Mouse (Mus musculus) CH12.LX (cell line): ENCODE measurements around the gene Esp1. TPM values are rescaled to one million over a fixed set of nuclear protein-coding genes. Genes with fewer than 3 reads are reported as not detected.

Source experiments
- DNase-seq: peaks from one replicate; pipeline ENCODE4 v3.0.0-alpha.2; 2013; ENCODE audit errors: extremely low read depth
- H3K27ac ChIP-seq: 2 replicates; pipeline ENCODE4 v1.5.1; 2012; ENCODE audit warnings: low read depth, mild to moderate bottlenecking, control low read depth, moderate library complexity; ENCODE audit not compliant: insufficient read depth
- H3K27me3 ChIP-seq: replicated peaks from 2 replicates; pipeline ENCODE3; 2012; ENCODE audit warnings: inconsistent platforms
- H3K36me3 ChIP-seq, 2 experiments: replicated peaks in 1 of 2; 2 replicates each; pipeline versions ENCODE3 to v1.6.1; 2012; ENCODE audit warnings: inconsistent platforms in 1 of 2, low read length in 1 of 2, mild to moderate bottlenecking in 1 of 2, mixed read lengths in 1 of 2, moderate library complexity in 1 of 2; ENCODE audit not compliant: control insufficient read depth in 1 of 2, insufficient read depth in 1 of 2
- H3K4me1 ChIP-seq, 2 experiments: 2 replicates each; pipeline ENCODE4 v1.6.1; 2012; ENCODE audit warnings: inconsistent platforms in 1 of 2, moderate library complexity in 1 of 2; ENCODE audit not compliant: insufficient read depth in 2 of 2, control insufficient read depth in 1 of 2
- H3K4me2 ChIP-seq: 2 replicates; pipeline ENCODE4 v1.6.1; 2012; ENCODE audit warnings: low read depth, mild to moderate bottlenecking, control low read depth; ENCODE audit not compliant: poor library complexity, insufficient read depth, severe bottlenecking
- H3K4me3 ChIP-seq, 3 experiments: fragments of 150-350 bp in 1 of 3; sonication (generic) in 1 of 3; replicated peaks in 1 of 3; 2 replicates each; pipeline versions ENCODE3 to v1.5.1; 2011 to 2012; ENCODE audit warnings: low read depth in 2 of 3, low read length in 2 of 3, mild to moderate bottlenecking in 2 of 3, moderate library complexity in 2 of 3, control low read depth in 1 of 3, improper control_type of control experiment in 1 of 3, inconsistent platforms in 1 of 3, mixed read lengths in 1 of 3; ENCODE audit not compliant: poor library complexity in 1 of 3
- H3K79me2 ChIP-seq: replicated peaks from 2 replicates; pipeline ENCODE4 v1.6.1; 2012; ENCODE audit warnings: mild to moderate bottlenecking, moderate library complexity; ENCODE audit not compliant: control insufficient read depth, poor library complexity, insufficient read depth, severe bottlenecking; ENCODE audit errors: extremely low read depth
- H3K9ac ChIP-seq: 2 replicates; pipeline ENCODE4 v1.6.1; 2012; ENCODE audit warnings: low read depth, mild to moderate bottlenecking, control low read depth, moderate library complexity; ENCODE audit not compliant: insufficient read depth
- H3K9me3 ChIP-seq: replicated peaks from 2 replicates; pipeline ENCODE3; 2012; ENCODE audit warnings: low read length, inconsistent platforms, mixed read lengths
- BHLHE40 ChIP-seq: IDR thresholded peaks from 2 replicates; pipeline ENCODE4 v1.6.1; 2011; ENCODE audit warnings: mild to moderate bottlenecking, low read depth, low read length, improper control_type of control experiment
- CTCF ChIP-seq, 2 experiments: IDR thresholded peaks in 1 of 2; conservative IDR thresholded peaks in 1 of 2; 2 replicates each; pipeline ENCODE4 v1.5.1; 2011 to 2012; ENCODE audit warnings: low read depth in 2 of 2, low read length in 2 of 2, improper control_type of control experiment in 1 of 2, inconsistent platforms in 1 of 2, mild to moderate bottlenecking in 1 of 2, moderate library complexity in 1 of 2
- E2F4 ChIP-seq: IDR thresholded peaks from 2 replicates; pipeline ENCODE4 v1.6.1; 2011; ENCODE audit warnings: low read depth, low read length, improper control_type of control experiment; ENCODE audit not compliant: insufficient replicate concordance
- ETS1 ChIP-seq: conservative IDR thresholded peaks from 2 replicates; pipeline ENCODE4 v1.6.1; 2012; ENCODE audit warnings: low read depth, mild to moderate bottlenecking, inconsistent platforms, low read length, improper control_type of control experiment, moderate library complexity
- IRF4 ChIP-seq: IDR thresholded peaks from 2 replicates; pipeline ENCODE4 v1.6.1; 2014; ENCODE audit warnings: low read depth, mild to moderate bottlenecking, inconsistent platforms, low read length, improper control_type of control experiment
- JUN ChIP-seq: IDR thresholded peaks from 2 replicates; pipeline ENCODE4 v1.6.1; 2011; ENCODE audit warnings: low read depth, mild to moderate bottlenecking, low read length, improper control_type of control experiment, moderate library complexity; ENCODE audit not compliant: insufficient read depth
- JUND ChIP-seq: conservative IDR thresholded peaks from 2 replicates; pipeline ENCODE4 v1.6.1; 2011; ENCODE audit warnings: low read depth, low read length, improper control_type of control experiment
- KAT2A ChIP-seq: IDR thresholded peaks from 2 replicates; pipeline ENCODE4 v1.6.1; 2012; ENCODE audit warnings: low read length, improper control_type of control experiment, inconsistent platforms; ENCODE audit not compliant: insufficient replicate concordance
- MAFK ChIP-seq: IDR thresholded peaks from 2 replicates; pipeline ENCODE4 v1.6.1; 2011; ENCODE audit warnings: low read length, improper control_type of control experiment; ENCODE audit not compliant: insufficient replicate concordance
- MAZ ChIP-seq: IDR thresholded peaks from 2 replicates; pipeline ENCODE4 v1.6.1; 2012; ENCODE audit warnings: low read depth, mild to moderate bottlenecking, inconsistent platforms, low read length, improper control_type of control experiment, moderate library complexity
- MXI1 ChIP-seq: IDR thresholded peaks from 2 replicates; pipeline ENCODE4 v1.6.1; 2011; ENCODE audit warnings: mild to moderate bottlenecking, low read depth, low read length, improper control_type of control experiment
- MYC ChIP-seq: IDR thresholded peaks from 2 replicates; pipeline ENCODE4 v1.6.1; 2011; ENCODE audit warnings: low read depth, mild to moderate bottlenecking, improper control_type of control experiment, low read length
- POLR2A ChIP-seq: IDR thresholded peaks from 2 replicates; pipeline ENCODE4 v1.6.1; 2011; ENCODE audit warnings: low read depth, mild to moderate bottlenecking, improper control_type of control experiment, low read length
- POLR2AphosphoS2 ChIP-seq: IDR thresholded peaks from 2 replicates; pipeline ENCODE4 v1.6.1; 2011; ENCODE audit warnings: low read depth, low read length, improper control_type of control experiment
- RCOR1 ChIP-seq: conservative IDR thresholded peaks from 2 replicates; pipeline ENCODE4 v1.6.1; 2012; ENCODE audit warnings: low read depth, mild to moderate bottlenecking, inconsistent platforms, low read length, improper control_type of control experiment
- TCF12 ChIP-seq: IDR thresholded peaks from 2 replicates; pipeline ENCODE4 v1.6.1; 2014; ENCODE audit warnings: low read depth, mild to moderate bottlenecking, inconsistent platforms, low read length, improper control_type of control experiment
- ZC3H11A ChIP-seq: IDR thresholded peaks from 2 replicates; pipeline ENCODE4 v1.6.1; 2012; ENCODE audit warnings: low read depth, mild to moderate bottlenecking, inconsistent platforms, low read length, improper control_type of control experiment
- ZKSCAN1 ChIP-seq: IDR thresholded peaks from 2 replicates; pipeline ENCODE4 v1.6.1; 2012; ENCODE audit warnings: low read depth, inconsistent platforms, low read length, improper control_type of control experiment, borderline replicate concordance
- dilution Hi-C: fragments of 300-500 bp; cut with MboI; formaldehyde crosslinking; loops from 2 replicates; pipeline ENCODE4 v1.14.3; 2020; ENCODE audit warnings: low sequenced_read_pairs; ENCODE audit not compliant: extremely low pct_unique_long_range_greater_than_20kb, extremely low pct_ligation_motif_present
- in situ Hi-C: fragments of 300-500 bp; cut with MboI; formaldehyde crosslinking; loops from 3 replicates; pipeline ENCODE4 v1.14.3; 2019; ENCODE audit warnings: low sequenced_read_pairs, low pct_ligation_motif_present, low pct_unique_long_range_greater_than_20kb, mixed read lengths
- polyA plus RNA-seq: library from polyadenylated mRNA; unstranded; fragments of >175 nt; gene quantifications from 2 replicates; pipeline ENCODE4 v1.2.1, GENCODE M21; 2012; ENCODE audit warnings: low read depth; ENCODE audit not compliant: insufficient read length
- total RNA-seq, 2 experiments: library from RNA; depleted of rRNA; stranded (reverse); fragments of 300-350 nt in 1 of 2; fragments of >200 nt in 1 of 2; gene quantifications; 2 replicates each; pipeline ENCODE4 v1.2.3; 2012 to 2014

Esp1 gene
- total and polyA plus RNA-seq, 3 experiments: not detected

DNA sequence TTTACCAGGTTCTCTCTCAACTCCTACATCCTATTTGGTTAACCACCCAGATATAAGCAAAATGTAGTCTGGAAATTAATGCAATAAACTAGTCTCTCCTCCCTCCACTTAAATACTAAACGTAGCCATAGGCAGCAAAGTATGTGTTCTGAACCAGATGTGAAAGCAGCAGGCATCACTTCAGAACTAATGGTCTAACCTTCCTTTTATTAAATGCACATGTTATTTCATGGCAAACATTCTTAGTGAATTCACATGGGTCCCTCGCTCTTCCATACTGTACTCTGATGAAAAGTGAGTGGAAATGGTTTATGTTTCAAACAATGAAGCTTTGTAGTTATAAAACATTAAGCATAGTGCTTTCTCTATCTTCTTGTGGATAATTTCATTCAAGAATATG, 4.4 kb downstream of the Esp1 start:
- dilution Hi-C loops: no loop called here
- in situ Hi-C loops: no loop called here
- Histone ChIP-seq H3K9me3 (peaks cover 27% of the 10 kb centered on the region), H3K4me3 (no peak overlapping the region), H3K27ac (no peak overlapping the region), H3K27me3 (no peaks in the 10 kb centered on the region), H3K79me2 (no peaks in the 10 kb centered on the region), H3K36me3 (no peaks in the 10 kb centered on the region), H3K4me2 (no peak overlapping the region), H3K4me1 (no peaks in the 10 kb centered on the region), H3K9ac (no peak overlapping the region)
- TF ChIP-seq BHLHE40: no peak
- TF ChIP-seq RCOR1: no peak
- DNase-seq: no peak

DNA sequence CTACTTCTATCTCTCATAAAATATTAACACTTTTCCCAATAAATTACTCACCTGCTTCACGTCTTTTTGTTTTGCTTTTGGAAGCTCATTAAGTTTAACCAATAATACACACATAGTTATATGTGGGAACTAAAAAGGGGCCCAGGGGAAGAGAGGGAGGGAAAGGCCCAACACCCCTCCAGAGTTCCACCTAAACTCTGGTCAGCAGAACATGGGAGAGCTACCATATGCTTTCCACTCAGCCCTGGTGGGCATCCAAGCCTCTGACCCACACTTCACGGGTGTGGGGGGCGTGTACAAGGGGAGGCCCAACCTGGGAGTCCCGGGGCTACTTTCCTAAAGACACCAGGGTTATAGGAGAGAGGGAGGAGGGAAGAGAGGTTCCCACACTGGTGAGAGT, 4.8 kb downstream of the Esp1 start:
- dilution Hi-C loops (no loop called here), in situ Hi-C loops (no loop called here)
- Histone ChIP-seq H3K4me2 (no peak overlapping the region), H3K79me2 (no peaks in the 10 kb centered on the region), H3K9ac (no peak overlapping the region), H3K27me3 (no peaks in the 10 kb centered on the region), H3K4me3 (no peak overlapping the region), H3K4me1 (no peaks in the 10 kb centered on the region), H3K9me3 (peaks cover 27% of the 10 kb centered on the region), H3K27ac (no peak overlapping the region), H3K36me3 (no peaks in the 10 kb centered on the region)
- DNase-seq: no peak
- TF ChIP-seq TCF12 (no peak), IRF4 (no peak), RCOR1 (no peak), CTCF (conservative IDR thresholded peaks at IDR 0.05 in 1 of 2, IDR thresholded peaks at IDR 0.05 in 1 of 2; ENCODE audit: low read depth in 2 of 2, low read length in 2 of 2) (no peak), E2F4 (no peak), MAZ (no peak), MYC (no peak), ETS1 (no peak), ZKSCAN1 (no peak), MAFK (no peak), MXI1 (no peak), KAT2A (no peak), JUN (no peak), JUND (no peak), POLR2A (no peak), POLR2AphosphoS2 (no peak), ZC3H11A (no peak)
